Mouse (Mus musculus): ENCODE results near the gene Fam208b. TPM values are rescaled to one million over a fixed set of nuclear protein-coding genes. Genes with fewer than 3 reads are reported as not detected.

Fam208b gene
- 7.8 and 8.5 TPM in 2 replicates for polyA plus RNA-seq (2021; fragmentation: Nextera tagmentation)
- long read RNA-seq, experiment 1, full-length matches to known transcripts, result 1 of 6 reads
- long read RNA-seq, experiment 1, partial matches to known transcripts, result 3 of 6 reads
- long read RNA-seq, experiment 1, other reads (novel, unspliced or antisense), result 2 of 6 reads
- long read RNA-seq, experiment 2, partial matches to known transcripts, result 2 of 3 reads
- long read RNA-seq, experiment 2, other reads (novel, unspliced or antisense), result 1 of 3 reads

GRCm38 (mm10) chr13:3610795-3611438 lies at the start of gene Fam208b:
TSS of gene Fam208b (minus strand) at chr13:3611108.

GRCm38 (mm10) chr13:3633895-3634811 lies 23.2 kb upstream of the Fam208b start, which contains the start of gene Asb13:
TSS of gene Asb13 (plus strand) at chr13:3634032.

GRCm38 (mm10) chr13:3537594-3538222 lies 73.2 kb downstream of the Fam208b start, which contains the start of gene Gdi2:
TSS of gene Gdi2 (plus strand) at chr13:3538063.

Other genes starting within 250 kb of the Fam208b start
- gene Gdi2, start 73.0 kb downstream of the Fam208b start, polyA plus RNA-seq (2021; fragmentation: Nextera tagmentation), result 359 and 410 TPM in 2 replicates
- 17.5 and 18.6 TPM in 2 replicates for gene Asb13, start 22.9 kb upstream of the Fam208b start, polyA plus RNA-seq (2021; fragmentation: Nextera tagmentation)
- not detected in 2 replicates for gene Calml3, start 193.2 kb upstream of the Fam208b start, polyA plus RNA-seq (2021; fragmentation: Nextera tagmentation)
- not detected in 2 replicates for gene Calm4, start 226.6 kb upstream of the Fam208b start, polyA plus RNA-seq (2021; fragmentation: Nextera tagmentation)
- not detected in 2 replicates for gene Calm5, start 243.1 kb upstream of the Fam208b start, polyA plus RNA-seq (2021; fragmentation: Nextera tagmentation)